Mouse (Mus musculus): ENCODE data around the gene Mettl24.

DNA sequence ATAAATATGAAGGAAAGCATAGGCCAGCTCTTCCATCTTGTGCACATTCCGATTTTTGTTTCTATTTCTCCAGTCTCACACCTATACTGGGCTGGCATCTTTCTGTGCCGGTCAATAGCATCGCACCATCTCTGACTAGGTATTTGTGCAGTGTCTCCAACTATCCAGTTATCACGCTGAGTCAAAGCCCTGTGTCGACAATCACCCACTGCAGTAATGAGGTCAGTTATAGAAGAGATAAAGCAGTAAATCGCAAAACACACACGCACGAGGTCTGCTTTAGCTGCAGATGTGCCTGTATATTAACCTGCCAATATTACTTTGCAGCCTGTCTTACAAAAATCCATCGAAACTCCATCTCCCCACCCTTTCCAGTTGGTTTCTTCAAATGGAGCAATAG lies 30.7 kb downstream of the Mettl24 start:
- TF ChIP-seq CTCF (IDR thresholded peaks at IDR 0.05; ENCODE audit: insufficient read depth, low read depth, low read length) (no peak), POLR2A (IDR thresholded peaks at IDR 0.05; ENCODE audit: insufficient read depth, low read depth, low read length) (no peak)

All from olfactory bulb, adult 2 months (tissue).